Mouse (Mus musculus) C2C12 (cell line): Measurements from ENCODE around the gene Lrrc29.

Experiments used
- CEBPB ChIP-seq: IDR thresholded peaks from one replicate; pipeline ENCODE4 v1.6.1; 2011; ENCODE audit warnings: low read depth, mild to moderate bottlenecking, control low read depth, moderate library complexity
- CTCF ChIP-seq: IDR thresholded peaks from one replicate; pipeline ENCODE4 v1.5.1; 2011; ENCODE audit not compliant: control insufficient read depth, insufficient read depth, insufficient read length
- MAX ChIP-seq: IDR thresholded peaks from one replicate; pipeline ENCODE4 v1.6.1; 2011; ENCODE audit warnings: mild to moderate bottlenecking, control low read depth
- MYOD1 ChIP-seq: IDR thresholded peaks from one replicate; pipeline ENCODE4 v1.6.1; 2011; ENCODE audit warnings: low read depth; ENCODE audit not compliant: control insufficient read depth, insufficient read length
- MYOG ChIP-seq: IDR thresholded peaks from one replicate; pipeline ENCODE4 v1.6.1; 2011; ENCODE audit not compliant: control insufficient read depth, insufficient read length; ENCODE audit errors: extremely low read depth
- USF1 ChIP-seq: IDR thresholded peaks from one replicate; pipeline ENCODE4 v1.6.1; 2011; ENCODE audit warnings: low read depth, mild to moderate bottlenecking, control low read depth, moderate library complexity

GRCm38 (mm10) chr8:105293405-105293804, 32.7 kb downstream of the Lrrc29 start:
- TF ChIP-seq CTCF: no peak
- TF ChIP-seq MAX: no peak
- no peak for TF ChIP-seq MYOG
- TF ChIP-seq MYOD1: no peak
- TF ChIP-seq USF1: no peak
- TF ChIP-seq CEBPB: no peak
